Mouse (Mus musculus): Measurements from ENCODE around the gene Sbno2. TPM values are rescaled to one million over a fixed set of nuclear protein-coding genes. Genes with fewer than 3 reads are reported as not detected.
A peak's percentile ranks its signal among the peaks of the same experiment; 100 is the strongest.

Gene Sbno2
- total and polyA plus RNA-seq, 2 experiments from 2014 or later: 7.6 to 24.3 TPM

DNA sequence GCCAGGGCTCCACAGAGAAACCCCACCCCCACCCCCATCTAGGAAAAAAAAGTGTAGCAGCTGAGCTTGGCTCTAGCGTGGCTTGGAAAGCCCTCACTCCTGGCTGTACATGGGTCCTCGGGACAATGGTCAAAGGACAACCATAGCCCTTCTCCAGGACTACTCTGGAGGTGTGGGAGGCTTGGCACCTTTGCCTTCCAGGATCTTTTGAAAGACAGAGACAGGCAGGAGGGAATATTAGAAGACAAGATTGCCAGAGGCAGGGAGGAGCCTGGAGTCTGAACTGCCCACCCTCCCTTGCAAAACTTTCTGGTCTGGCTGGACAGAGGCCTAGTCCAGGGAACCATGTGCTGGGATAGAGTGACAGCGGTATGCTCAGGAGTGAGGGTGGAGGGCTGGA is 10.7 kb downstream of the Sbno2 start:
- Histone ChIP-seq H3K9ac (replicated peaks; ENCODE audit: low read length, poor library complexity, severe bottlenecking) (no peak overlapping the region), H3K27ac (ENCODE audit: low read depth, low read length) (no peak overlapping the region), H3K36me3 (ENCODE audit: insufficient read depth, low read length) (no peaks in the 10 kb centered on the region; the same call in 1 of the 2 replicates), H3K4me1 (ENCODE audit: insufficient read depth, low read length) (no peaks in the 10 kb centered on the region), H3K9me3 (ENCODE audit: low read length) (no peaks in the 10 kb centered on the region), H3K27me3 (ENCODE audit: insufficient read depth, low read length) (no peaks in the 10 kb centered on the region), H3K4me2 (ENCODE audit: low read depth, low read length, poor library complexity, severe bottlenecking) (no peak overlapping the region), H3K4me3 (ENCODE audit: low read depth, low read length) (no peak overlapping the region)
- ATAC-seq (ENCODE audit: low FRiP score): no peak
- no peak for TF ChIP-seq CTCF (IDR thresholded peaks at IDR 0.05)
- DNase-seq (ENCODE audit: low spot score): no peak
- WGBS: 90% methylated on average over 3 of the region's 3 CpGs

DNA sequence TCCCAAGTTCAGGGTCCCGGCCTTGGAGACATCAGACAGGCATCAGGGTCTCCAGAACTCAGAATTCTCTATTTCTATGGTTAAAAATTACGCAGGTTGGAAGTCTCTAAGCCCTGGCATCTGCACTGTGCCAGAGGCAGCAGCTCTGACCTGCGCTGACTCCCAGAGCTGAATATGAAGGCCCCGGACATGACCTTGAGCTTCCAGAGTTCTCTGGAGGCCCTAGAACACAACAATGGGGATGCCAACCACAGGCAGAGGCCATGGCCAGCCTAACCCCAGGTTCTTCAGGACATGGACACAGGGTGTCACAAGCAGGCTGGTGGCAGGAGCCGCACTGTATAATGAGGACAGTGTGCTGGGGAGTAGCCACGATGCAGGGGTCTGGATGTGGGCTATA is 11.3 kb downstream of the Sbno2 start:
- H3K4me2 ChIP-seq (ENCODE audit: low read depth, low read length, poor library complexity, severe bottlenecking): no peak overlapping the region
- ATAC-seq (ENCODE audit: low FRiP score) (no peak), DNase-seq (ENCODE audit: low spot score) (no peak)
- no peak overlapping the region for H3K4me3 ChIP-seq (ENCODE audit: low read depth, low read length)
- H3K27me3 ChIP-seq (ENCODE audit: insufficient read depth, low read length): no peaks in the 10 kb centered on the region
- no peak for TF ChIP-seq CTCF (IDR thresholded peaks at IDR 0.05)
- H3K27ac ChIP-seq (ENCODE audit: low read depth, low read length): no peak overlapping the region
- 87% methylated on average over 6 of the region's 6 CpGs for WGBS
- no peaks in the 10 kb centered on the region for H3K9me3 ChIP-seq (ENCODE audit: low read length)
- H3K9ac ChIP-seq (replicated peaks; ENCODE audit: low read length, poor library complexity, severe bottlenecking): no peak overlapping the region
- H3K36me3 ChIP-seq (ENCODE audit: insufficient read depth, low read length): no peaks in the 10 kb centered on the region; the same call in 1 of the 2 replicates
- H3K4me1 ChIP-seq (ENCODE audit: insufficient read depth, low read length): no peaks in the 10 kb centered on the region

DNA sequence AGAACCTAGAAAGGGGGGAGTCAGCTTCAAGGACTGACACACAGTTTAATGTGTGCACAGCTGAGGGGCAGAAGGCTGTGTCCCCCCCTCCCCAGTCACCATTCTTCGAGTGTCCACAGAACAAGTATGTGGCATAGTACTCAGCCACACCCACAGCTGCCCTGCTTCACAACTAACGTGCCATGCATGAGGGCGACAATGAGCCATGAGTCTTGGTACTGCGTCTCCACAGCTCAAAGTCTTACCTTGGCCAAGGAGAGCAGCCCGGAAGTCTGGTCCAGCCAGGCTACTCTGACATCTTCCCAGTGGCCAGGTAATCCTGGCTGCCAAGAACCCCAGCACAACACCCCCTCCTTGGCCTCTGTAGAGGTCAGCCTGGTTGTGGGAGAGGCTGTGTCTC is 12.7 kb downstream of the Sbno2 start:
- Histone ChIP-seq H3K4me3 (ENCODE audit: low read depth, low read length) (no peak overlapping the region), H3K9me3 (ENCODE audit: low read length) (no peaks in the 10 kb centered on the region), H3K9ac (replicated peaks; ENCODE audit: low read length, poor library complexity, severe bottlenecking) (no peak overlapping the region), H3K4me2 (ENCODE audit: low read depth, low read length, poor library complexity, severe bottlenecking) (no peak overlapping the region), H3K4me1 (ENCODE audit: insufficient read depth, low read length) (no peaks in the 10 kb centered on the region), H3K27ac (ENCODE audit: low read depth, low read length) (no peak overlapping the region), H3K36me3 (ENCODE audit: insufficient read depth, low read length) (no peaks in the 10 kb centered on the region; the same call in 1 of the 2 replicates), H3K27me3 (ENCODE audit: insufficient read depth, low read length) (no peaks in the 10 kb centered on the region)
- ATAC-seq (ENCODE audit: low FRiP score) (no peak), DNase-seq (ENCODE audit: low spot score) (no peak)
- no peak for TF ChIP-seq CTCF (IDR thresholded peaks at IDR 0.05)
- WGBS: 82% methylated on average over 5 of the region's 5 CpGs

DNA sequence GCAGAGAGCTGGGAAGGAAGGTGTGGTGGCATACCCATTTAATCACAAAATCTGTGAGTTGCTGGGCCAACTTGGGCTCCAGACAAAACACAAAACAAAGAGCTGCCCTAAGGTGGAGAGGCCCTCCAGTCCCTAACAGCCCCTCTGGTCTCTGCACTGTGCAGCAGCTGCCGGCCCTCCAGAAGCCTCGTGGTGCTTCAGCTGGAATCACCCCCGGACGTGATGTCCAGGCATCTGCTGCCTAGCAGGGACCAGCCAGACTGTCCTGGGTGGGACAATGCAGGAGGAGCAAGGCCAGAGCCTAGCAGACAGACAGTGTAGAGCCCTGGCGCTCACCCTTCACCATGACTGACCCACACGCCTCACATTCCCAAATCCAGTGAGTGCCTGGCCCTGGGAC is 13.8 kb downstream of the Sbno2 start:
- no peaks in the 10 kb centered on the region for H3K27me3 ChIP-seq (ENCODE audit: insufficient read depth, low read length)
- H3K27ac ChIP-seq (ENCODE audit: low read depth, low read length): no peak overlapping the region
- H3K9ac ChIP-seq (replicated peaks; ENCODE audit: low read length, poor library complexity, severe bottlenecking): no peak overlapping the region
- H3K9me3 ChIP-seq (ENCODE audit: low read length): no peaks in the 10 kb centered on the region
- no peaks in the 10 kb centered on the region for H3K4me1 ChIP-seq (ENCODE audit: insufficient read depth, low read length)
- TF ChIP-seq CTCF (IDR thresholded peaks at IDR 0.05): no peak
- DNase-seq (ENCODE audit: low spot score) (no peak), ATAC-seq (ENCODE audit: low FRiP score) (no peak)
- no peaks in the 10 kb centered on the region; the same call in 1 of the 2 replicates for H3K36me3 ChIP-seq (ENCODE audit: insufficient read depth, low read length)
- H3K4me3 ChIP-seq (ENCODE audit: low read depth, low read length): no peak overlapping the region
- H3K4me2 ChIP-seq (ENCODE audit: low read depth, low read length, poor library complexity, severe bottlenecking): no peak overlapping the region
- WGBS: 95% methylated on average over 6 of the region's 6 CpGs

DNA sequence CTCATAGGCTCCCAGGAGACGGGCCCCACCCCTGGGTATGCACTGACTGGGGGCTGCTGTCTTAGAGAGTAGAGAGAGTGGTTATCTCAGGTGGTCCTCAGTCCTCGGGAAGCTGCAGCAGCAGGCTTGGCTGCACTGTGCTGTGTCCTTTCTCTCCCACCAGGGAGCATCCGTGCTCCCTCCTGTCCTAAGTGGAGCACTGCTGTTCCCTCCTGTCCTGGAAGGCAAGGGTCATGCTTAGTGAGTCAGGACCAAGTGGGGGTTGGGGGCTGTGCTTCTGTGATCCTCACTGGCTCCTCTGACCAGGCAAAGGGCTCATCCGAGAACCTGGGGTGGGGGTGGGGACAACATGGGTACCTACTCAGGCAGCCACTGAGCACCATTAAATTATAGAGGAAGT is 16.2 kb downstream of the Sbno2 start:
- ATAC-seq (ENCODE audit: low FRiP score): no peak
- WGBS: 68% methylated on average over 4 of the region's 4 CpGs
- no peak for DNase-seq (ENCODE audit: low spot score)
- no peaks in the 10 kb centered on the region for H3K27me3 ChIP-seq (ENCODE audit: insufficient read depth, low read length)
- peak; percentile 13; the same call in 1 of the 2 replicates for TF ChIP-seq CTCF (IDR thresholded peaks at IDR 0.05)
- no peak overlapping the region for H3K9ac ChIP-seq (replicated peaks; ENCODE audit: low read length, poor library complexity, severe bottlenecking)
- no peak overlapping the region for H3K4me3 ChIP-seq (ENCODE audit: low read depth, low read length)
- H3K4me2 ChIP-seq (ENCODE audit: low read depth, low read length, poor library complexity, severe bottlenecking): no peak overlapping the region
- H3K27ac ChIP-seq (ENCODE audit: low read depth, low read length): no peak overlapping the region
- H3K36me3 ChIP-seq (ENCODE audit: insufficient read depth, low read length): peaks cover 6% of the 10 kb centered on the region
- no peaks in the 10 kb centered on the region for H3K9me3 ChIP-seq (ENCODE audit: low read length)
- H3K4me1 ChIP-seq (ENCODE audit: insufficient read depth, low read length): no peaks in the 10 kb centered on the region

DNA sequence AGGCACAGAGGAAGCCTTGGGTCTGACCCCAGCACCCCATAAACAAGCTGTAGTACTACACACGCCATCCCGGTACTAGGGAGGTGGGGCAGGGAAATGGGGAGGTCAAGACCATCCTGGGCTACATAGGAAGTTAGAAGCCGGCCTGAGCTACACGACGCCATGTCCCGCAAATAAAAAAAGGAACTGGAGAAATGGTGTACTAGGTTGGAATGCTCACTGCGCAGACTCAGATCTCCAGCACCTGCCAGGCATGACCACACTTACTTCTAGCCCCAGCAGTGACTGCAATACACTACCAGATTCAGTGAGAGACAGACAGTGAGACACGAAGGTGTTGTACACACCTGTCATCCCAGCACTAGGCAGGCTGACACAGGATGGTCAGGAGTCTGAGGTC is 17.9 kb downstream of the Sbno2 start:
- ATAC-seq (ENCODE audit: low FRiP score): no peak
- Histone ChIP-seq H3K4me1 (ENCODE audit: insufficient read depth, low read length) (no peaks in the 10 kb centered on the region), H3K27ac (ENCODE audit: low read depth, low read length) (no peak overlapping the region), H3K9ac (replicated peaks; ENCODE audit: low read length, poor library complexity, severe bottlenecking) (no peak overlapping the region), H3K9me3 (ENCODE audit: low read length) (no peaks in the 10 kb centered on the region), H3K27me3 (ENCODE audit: insufficient read depth, low read length) (no peaks in the 10 kb centered on the region), H3K36me3 (ENCODE audit: insufficient read depth, low read length) (peaks cover 18% of the 10 kb centered on the region), H3K4me3 (ENCODE audit: low read depth, low read length) (no peak overlapping the region), H3K4me2 (ENCODE audit: low read depth, low read length, poor library complexity, severe bottlenecking) (no peak overlapping the region)
- TF ChIP-seq CTCF (IDR thresholded peaks at IDR 0.05): no peak
- DNase-seq (ENCODE audit: low spot score): no peak
- 95% methylated on average over 8 of the region's 8 CpGs for WGBS

Data from midbrain, postnatal 0 days (tissue).